Mouse (Mus musculus): ENCODE results near the gene Blm.

GRCm38 (mm10) chr7:80418036-80418435 is 116.9 kb downstream of the Blm start:
- TF ChIP-seq CTCF (IDR thresholded peaks at IDR 0.05; ENCODE audit: low read depth) (no peak), EP300 (IDR thresholded peaks at IDR 0.05; ENCODE audit: low read depth) (no peak)

Data from heart, postnatal 0 days (tissue).